Mouse (Mus musculus): ENCODE measurements at regions not wholly inside any gene's neighbourhood (a gene's known extent, or its start where the extent isn't known, plus 50 kb on each side); places are given as distances from the start of the nearest gene placed in this dataset.
"Not testable (repeated sequence)": the region's sequence is repeated elsewhere in the genome, so short reads cannot be mapped to it uniquely, and the experiment has no call there.

DNA sequence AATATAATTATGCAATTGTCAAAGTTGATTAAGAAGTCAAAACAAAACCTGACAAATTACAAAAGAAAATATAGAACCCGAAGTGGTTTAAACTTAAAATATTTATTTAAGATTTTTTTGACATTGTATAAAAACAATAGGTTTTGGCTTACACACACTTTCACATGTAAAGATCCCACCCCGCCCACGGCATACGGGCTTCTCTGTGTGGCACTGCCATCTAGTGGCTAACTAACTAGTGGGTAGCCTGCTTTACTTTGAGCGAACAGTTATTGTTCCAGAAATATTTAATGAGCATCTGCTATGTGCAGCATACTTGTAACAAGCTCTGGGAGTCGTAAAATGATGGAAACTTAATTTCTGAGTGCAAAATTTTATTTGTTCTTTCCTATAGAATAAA lies 716.3 kb upstream of the Intu start:
- peak; percentile 5 for DNase-seq

DNA sequence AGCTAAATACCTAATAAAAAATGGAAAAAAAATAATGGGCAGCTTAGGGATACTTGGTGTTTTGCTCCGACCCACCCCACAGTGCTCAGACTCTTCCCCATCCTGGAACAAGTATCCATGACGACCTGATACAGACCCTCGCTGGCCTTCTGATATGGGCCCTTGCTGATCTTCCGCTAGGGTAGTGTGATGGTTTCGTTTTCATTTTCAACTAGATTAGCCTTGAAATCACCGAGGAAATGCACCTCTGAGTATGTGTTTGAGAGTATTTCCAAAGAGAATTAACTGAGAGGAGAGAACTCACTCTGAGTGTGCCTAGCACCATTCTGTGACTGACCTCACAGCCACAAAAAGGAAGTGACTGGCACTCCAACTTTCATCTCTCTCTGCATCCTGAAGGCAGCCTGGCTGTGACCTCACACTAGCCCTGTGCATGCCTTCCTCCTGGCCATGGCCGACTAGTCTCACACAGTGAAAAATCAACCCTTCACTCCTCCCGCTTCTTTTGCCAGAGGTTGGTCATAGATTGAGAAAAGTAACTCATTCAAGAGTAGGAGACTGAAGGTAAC lies 700.5 kb upstream of the Intu start:
- no peak for DNase-seq

DNA sequence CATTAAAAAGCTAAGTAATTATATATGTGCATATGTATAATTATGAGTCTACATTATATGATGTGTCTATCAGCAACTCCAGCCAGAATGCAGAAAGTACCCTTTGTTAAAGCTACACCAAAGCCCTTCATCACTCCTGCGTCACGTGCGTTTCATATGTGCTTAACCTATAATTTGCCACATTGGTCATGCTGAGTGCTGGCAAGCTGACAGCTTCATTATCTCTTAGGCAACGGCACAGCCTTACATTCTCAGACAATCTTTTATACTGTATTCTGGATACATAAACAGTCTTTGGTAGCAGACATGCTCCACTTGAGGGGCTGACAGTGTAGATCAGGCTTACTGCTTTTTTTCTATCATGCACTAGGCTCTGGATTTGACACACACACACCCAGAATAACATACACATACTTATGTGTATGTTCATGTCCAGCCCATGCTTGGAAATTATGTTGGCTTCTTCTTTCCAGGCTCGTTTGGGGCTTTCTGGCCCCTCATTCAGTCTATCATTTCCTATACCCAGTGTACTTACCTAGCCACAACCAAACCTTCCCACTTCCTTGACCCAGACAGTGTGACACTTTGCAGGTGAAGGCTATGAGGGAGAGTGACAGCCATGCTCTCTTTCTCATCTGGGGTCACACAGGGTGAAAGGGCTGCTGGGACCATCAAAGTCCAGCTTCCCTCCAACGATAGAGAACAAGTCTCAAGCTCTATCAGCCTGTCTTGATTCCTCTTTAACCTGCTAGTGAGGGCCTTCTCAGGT lies 692.5 kb upstream of the Intu start:
- no peak for DNase-seq

DNA sequence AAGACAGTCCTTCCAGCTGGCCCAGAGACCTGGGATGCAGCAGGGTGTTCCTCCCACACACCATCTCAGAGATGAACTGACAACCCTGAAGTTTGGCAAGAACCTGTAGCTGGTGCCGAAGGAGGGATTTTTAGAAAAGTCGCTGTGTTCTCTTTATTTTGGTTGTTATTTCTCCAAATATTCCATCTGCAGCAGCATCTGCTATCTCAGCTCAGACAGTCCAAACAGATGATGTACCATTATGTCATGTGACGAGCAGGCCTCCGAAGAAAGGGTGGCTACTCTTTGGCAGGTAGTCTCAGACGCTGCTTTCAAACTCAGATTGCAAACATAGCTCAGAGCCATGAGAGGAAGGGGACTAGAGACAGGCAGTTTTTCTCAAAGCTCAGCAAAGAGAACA lies 690.1 kb upstream of the Intu start:
- no peak for DNase-seq

DNA sequence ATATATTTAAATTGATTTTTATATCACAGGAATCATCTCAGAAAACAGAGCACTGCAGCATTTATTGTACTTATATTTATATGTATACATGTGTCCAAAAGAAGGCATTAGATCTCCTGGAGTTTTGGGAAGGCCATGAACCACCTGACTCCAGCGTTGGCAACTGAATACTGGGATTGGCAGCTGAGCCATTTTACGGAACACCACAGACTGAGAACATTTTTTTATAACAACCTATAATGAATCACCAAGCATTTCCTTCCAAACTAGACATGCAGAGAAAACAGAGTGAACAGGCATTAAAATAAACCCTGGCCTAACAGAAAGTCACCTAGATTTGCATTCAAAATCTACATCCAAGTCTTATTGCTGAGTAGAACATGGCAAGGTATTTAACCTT lies 686.0 kb upstream of the Intu start:
- DNase-seq, result no peak

DNA sequence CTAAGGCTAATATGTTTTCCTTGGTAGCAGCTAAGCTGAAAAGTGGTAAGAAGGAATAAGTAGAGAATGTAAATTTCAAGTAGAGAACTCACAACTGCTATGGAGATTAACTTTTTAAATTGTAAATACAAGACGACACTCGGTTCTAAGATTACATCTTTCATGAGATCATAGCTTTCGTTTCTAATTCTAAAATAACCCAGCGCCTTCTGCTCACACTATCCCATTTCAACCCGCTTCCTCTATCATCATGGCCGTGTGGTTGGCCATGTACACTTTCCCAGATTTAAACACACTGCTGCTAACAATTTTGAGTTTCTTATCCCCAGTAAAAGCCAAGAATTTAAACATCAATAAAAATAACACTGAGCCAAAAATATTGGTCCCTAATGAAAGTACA lies 682.3 kb upstream of the Intu start:
- no peak for DNase-seq

DNA sequence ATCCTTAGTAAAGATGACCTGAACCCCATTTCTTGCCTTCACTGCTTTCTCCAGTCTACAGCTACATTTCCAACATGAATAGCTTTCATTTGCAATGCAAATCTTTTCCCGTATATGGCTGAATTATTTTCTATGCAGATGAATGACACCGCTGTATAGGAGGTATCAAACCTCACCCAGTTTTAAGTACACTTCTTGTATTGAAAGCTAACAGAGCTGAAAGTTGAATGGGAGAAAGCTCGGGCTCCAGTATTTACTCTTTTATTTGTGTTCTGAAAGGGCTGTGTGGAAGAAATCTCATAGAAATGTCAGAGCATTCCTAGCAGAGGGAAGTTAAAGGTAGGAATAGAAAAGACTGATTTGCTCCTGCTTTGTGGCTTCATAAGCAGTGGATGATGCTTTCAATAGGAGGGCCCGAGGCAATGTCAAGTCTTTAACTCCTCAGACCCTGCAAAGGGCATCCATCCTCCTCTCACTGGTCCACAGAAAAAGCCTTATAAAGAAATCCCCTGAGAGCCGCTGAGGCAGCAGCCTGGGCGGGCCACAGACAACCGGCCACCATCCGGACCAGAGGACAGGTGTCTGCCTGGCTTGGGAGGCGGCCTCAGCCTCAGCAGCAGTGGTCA lies 673.8 kb upstream of the Intu start:
- no peak for DNase-seq

DNA sequence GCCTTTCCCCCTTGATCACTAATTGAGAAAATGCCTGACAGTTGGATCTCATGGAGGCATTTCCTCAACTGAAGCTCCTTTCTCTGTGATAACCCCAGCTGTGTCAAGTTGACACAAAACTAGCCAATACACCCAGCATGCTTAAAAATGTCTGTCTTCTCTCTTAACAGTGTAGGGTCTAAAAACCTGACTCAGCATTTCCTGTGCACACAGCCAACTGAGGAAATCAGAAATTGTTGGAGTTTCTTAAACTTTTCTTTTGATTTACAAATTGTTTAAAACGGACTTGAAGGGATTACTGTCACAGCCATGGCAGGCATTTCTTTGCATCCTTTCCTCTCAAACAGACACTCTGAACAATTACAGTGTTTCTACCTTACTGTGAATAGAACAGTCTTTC lies 655.0 kb upstream of the Intu start:
- DNase-seq, result not testable (repeated sequence)

DNA sequence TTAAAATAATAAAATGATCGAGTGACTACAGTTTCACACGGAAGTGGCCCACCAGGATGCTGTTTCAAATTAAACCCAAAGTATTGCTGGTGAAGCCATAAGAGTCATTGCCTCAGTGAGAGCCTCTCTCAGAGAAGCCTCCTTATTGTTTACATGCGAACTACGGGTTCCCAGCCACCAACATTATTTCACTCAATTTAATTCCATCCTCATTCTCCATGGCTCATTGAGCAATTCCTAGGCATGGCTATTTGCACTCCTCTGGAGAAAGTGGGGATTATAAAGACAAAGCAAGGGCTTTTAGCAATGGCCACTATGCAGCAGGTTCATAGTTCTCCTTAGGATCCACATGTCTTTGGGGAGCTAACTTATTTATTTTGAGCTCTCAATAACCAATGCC lies 646.7 kb upstream of the Intu start:
- no peak for DNase-seq

DNA sequence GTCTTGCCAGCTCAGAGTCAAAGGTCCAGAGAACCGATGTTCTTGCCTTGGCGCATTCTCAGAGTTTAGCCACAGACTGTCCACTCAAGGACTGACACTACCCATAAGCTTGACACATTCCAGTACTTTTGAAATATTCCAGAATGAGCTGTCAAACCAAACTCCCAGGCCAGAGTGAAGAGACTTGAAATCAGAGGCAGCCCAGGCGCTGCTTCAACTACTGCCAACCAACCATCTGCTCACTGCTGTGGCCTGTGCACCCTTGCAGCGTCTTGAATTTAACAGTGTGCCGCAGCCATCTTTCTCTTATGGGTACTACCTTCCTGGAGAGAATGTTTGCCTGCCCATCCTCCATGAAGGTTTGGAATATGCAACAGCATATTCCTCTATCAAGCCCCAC lies 642.7 kb upstream of the Intu start:
- DNase-seq, result no peak

DNA sequence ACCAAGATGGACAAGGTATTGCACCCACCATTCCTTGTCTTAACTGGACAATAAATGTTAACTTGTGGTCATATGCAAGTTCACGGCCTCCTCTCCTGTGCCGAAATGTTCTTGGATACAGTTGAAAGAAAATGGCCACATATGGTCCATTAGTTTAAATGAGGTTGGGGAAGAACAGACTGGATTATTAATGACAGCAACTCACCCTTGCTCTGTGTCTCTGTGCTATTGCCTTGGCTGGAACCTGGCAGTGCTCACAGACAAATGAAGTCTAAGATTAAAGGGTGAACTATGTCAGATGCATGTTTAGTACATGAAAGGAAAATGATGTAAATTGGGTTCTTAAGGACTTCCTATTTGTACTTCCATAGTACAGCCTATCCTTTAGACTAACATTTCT lies 641.9 kb upstream of the Intu start:
- DNase-seq, result no peak

DNA sequence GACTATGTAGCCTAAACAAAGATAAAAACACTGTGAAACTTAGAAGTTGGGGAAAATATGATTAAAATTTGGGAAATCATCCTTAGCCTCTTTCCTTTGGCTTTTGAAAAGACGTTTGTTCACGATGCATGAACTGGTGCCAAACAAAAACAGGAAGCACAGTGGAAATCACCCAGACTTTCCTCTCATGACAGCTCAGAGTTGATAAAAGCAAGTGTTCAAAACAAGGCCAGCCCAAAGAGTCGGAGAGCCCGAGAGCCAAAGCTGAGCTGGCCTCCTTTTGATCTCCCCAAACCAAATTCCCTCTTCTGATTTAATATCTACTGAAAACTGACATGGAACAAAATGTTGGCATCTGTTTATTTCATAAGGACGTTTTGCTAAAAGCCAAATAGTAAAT lies 632.1 kb upstream of the Intu start:
- no peak for DNase-seq

DNA sequence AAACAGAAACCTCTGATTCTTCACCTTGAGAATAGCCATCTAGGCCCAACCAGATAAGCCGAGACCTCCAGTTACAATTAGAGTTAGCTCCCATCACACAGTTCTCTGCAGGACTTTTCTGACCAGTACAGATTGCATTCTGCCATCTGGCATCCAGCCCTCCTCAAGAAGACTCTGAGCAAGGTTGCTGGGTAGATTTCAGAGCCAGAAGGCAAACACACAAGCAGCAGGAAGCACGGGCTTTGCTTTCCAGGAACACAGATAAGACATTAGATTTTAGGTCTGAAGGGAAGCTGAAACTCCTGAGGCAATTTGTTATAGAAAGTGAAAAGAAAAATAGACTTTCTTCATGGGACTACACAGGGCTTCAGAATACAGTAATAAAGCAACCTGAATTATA lies 630.9 kb upstream of the Intu start:
- no peak for DNase-seq

DNA sequence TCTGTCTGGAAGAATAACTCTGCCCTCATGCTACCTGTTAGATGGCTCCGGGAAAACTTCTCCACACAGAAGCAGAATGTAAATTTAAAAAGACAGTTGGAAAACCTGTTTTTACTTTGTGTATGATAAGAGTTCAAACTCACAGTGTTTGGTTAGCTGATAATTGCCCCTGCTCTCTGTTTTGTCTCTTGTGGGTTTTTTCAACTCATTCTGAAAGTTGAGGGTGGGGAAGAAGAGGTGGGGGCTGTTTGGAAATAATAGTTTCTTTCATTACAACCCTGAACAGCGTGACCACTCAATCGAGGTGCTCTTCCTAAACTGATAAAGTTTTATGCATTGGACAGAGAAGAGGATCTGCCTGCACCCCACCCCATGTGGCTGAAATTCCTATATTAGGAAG lies 626.7 kb upstream of the Intu start:
- DNase-seq, result no peak

DNA sequence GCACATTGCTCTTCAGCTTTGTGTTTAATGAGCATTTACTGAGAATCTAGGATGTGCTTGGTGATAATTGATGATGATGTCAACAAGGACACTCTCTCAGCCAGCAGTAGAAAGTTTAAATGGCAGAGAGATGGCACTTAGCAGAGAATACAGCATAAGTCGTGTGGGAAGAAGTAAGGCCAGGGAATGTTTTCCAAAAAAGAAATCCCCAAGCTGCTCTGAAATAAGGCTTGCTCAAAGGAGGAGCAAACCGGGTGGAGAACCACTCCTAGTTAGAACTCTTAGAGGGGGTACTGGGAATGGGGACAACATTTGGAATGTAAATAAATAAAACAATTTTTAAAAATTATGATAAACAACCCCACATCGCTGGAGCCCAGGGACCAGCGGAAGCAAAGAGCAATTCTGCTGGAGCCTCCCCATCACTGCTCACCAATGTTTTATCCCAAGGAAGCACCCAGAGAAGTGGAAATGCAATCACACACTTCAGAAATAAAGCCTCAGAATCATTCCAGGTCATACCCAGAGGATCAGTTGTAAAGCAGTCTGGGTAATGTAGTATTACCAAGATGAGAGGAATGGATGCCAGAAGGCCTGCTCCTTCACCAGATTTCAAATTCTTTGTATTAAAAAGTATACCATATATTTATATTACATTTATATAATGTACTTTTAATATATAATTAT lies 622.3 kb upstream of the Intu start:
- DNase-seq, result no peak

DNA sequence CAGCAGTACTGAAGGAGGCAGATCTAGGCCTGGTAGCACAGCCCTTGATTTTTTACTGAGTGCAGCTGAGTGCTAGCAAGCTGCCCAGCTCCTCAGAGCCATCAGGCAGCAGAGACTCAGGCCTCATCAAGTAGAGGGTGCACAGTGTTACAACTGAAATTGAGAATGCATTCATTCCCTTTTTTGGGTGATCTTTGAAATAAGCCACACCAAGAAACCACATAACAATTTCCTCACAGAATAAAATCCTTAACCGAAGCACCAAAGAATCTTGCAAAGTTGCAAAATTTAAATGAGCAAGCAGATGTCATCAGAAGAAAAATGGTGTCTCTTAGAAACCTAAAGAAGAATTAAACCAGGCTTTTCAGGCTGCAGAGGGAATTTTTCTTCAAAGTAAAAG lies 621.4 kb upstream of the Intu start:
- DNase-seq, result no peak

DNA sequence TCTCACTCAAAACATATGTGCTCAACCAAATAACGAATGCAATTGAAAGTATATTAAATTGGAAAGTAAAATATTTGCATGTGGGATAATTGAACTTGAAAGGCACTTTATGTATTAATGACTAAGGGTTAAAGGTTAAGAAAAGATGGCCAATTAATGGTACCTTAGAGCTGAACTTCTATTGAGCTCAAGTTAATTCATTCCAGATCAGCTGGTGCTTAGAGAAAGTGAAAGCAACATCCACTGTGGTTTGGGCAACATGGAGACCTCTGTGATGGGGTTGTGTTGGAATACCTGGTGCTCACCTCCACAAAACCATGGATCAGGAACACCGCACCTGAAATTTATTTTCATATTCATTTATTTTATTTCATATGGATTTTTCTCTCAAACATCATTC lies 612.5 kb upstream of the Intu start:
- no peak for DNase-seq

DNA sequence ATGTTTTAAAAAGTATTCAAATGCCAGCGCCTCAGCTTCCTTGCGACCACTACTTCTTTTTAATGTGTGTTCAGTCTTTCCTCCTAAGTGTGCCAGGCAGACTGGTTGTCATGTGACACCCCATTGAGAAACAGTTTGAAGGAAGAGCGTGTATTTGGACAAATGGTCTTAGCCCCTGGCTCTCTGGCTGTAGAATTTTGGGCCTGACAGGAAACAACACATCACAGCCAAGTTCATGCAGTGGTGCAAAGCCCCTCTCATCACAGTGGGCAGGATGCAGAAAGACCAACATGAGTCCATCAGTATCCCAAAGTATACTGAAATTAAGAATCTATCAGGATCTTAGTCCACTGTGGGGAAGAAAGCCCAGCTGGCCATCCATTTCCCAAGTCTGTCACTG lies 605.6 kb upstream of the Intu start:
- no peak for DNase-seq

DNA sequence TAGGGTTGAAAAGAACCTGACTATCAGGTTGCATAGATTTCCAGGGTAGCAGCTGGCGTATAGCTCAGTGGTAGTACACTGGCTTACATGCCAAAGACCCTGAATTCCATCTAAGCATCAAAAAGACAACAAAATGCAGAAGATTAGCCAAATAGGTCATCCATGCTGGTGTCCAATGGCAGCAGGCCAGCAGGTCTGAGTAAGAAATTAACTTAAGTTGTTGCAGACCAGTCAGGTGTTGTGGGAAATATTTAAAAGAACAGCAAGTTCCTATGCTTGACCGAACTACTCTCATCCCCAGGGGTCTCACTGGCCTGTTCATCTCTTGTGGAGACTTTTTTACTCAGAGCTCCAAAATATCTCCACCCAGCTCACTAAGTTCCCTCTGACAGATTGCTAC lies 602.7 kb upstream of the Intu start:
- DNase-seq, result no peak

DNA sequence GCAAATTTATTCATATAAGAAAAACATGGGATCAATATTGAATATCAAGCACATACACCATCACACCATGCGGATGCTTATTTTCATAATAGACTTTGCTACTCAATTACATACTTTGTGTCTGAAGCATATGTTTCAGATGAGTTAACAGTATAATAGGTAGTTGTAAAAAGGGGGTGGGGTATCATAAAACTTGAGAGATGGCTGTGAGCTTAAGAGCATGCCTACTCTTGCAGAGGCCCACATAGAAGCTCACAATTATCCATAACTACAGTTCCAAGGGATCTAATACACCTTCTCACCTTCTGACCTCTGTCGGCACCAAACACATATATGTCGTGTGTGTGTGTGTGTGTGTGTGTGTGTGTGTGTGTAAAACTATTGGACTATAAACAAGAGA lies 597.7 kb upstream of the Intu start:
- DNase-seq, result no peak

DNA sequence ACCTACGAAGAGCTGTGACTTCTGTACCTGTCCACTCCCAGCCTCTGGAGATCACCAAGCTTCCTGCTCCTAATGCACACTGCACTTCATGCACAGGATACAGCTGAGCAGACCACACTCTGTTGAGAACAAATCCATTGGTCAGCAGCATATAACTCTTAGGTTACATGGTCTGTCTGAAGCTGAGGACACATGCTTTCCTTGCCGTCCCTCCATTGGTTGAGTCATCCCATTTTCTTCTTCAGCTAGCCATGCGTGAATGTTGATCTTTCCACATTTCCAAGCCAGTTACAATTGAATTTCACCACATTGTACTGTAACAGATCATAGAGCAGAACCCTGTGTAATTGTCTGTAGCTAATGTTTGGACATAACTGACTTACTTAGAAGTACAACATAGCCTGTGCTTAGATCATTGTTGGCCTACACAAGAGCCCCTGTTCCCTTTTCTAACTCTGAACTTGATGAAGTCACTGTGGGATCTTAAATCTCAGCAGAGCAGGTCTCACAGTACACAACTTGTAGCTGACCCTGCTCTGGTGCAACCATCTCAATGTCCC lies 593.3 kb upstream of the Intu start:
- DNase-seq, result no peak

DNA sequence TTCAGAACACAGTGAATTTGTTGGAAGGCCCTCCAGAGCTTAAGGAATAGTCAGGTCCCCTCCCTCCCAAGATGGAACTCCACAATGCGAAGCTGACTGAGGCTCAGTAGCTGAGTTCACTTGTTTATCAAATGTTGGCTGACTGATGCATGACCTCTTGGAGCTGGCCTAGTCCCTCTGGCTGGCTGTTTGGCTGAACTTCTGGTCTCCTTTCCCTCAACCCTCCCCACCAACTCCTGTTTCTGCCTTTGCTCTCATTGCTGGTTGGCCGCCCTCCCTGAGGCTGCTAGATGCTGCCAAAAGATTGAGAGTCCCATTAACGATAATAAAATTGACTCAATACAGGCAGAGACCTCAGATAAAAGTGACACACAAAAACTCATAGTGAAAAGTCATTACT lies 586.5 kb upstream of the Intu start:
- no peak for DNase-seq

DNA sequence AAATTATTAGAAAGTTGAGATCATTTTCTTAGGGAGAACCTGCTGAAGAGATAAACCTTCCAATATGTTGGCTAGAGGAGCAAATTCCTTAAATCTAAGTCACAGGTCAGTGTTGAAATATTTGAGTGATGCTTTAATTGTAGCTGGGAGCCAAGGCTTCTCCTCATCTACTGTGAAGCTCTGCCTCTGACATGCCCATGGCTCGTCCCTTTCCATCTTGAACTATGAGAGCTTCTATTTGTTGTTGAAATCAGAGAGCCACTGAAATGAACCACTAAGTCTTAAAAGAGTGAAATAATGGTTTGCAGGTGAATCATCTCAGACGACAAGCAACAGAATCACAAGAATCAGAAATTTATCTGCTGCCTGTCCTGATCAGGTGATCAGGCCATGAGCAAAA lies 579.0 kb upstream of the Intu start:
- DNase-seq, result no peak

DNA sequence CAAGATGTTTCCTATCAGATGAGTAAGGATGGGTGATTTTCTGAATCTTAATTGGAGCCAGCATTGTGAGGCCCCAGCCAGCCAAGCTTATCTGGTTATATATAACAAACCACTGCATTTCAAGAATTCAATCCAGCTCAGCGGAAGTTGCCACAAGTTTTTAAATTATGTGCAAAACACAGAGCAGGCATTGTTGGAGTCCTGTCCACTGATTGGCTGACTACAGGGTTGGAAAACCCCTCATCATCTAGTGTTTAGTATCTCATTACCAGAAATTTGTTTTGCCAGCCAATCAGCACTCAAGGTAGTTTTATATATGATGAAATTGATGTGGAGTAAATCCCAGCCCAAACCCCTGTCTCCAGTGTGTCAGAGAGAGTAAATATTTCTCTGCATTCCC lies 578.5 kb upstream of the Intu start:
- DNase-seq, result no peak

Data from cerebellum, adult 9-10 months (tissue).